Mouse (Mus musculus) CD4-positive helper T cell, adult 2 months (primary cell): ENCODE results near the gene Hpca.
A peak's percentile ranks its signal among the peaks of the same experiment; 100 is the strongest.

Experiments used
- DNase-seq: peaks from one replicate; pipeline ENCODE4 v3.0.0-alpha.2; 2012; ENCODE audit warnings: low read depth, missing footprints, low spot score

Hpca gene

GRCm38 (mm10) chr4:129136189-129136578 is 14.3 kb upstream of the Hpca start:
- no peak for DNase-seq

- DNase-seq: no peak
Measured at GRCm38 (mm10) chr4:129135637-129136036, 13.8 kb upstream of the Hpca start.

GRCm38 (mm10) chr4:129134799-129135585 is 13.2 kb upstream of the Hpca start:
- DNase-seq: peak; percentile 64

DNA sequence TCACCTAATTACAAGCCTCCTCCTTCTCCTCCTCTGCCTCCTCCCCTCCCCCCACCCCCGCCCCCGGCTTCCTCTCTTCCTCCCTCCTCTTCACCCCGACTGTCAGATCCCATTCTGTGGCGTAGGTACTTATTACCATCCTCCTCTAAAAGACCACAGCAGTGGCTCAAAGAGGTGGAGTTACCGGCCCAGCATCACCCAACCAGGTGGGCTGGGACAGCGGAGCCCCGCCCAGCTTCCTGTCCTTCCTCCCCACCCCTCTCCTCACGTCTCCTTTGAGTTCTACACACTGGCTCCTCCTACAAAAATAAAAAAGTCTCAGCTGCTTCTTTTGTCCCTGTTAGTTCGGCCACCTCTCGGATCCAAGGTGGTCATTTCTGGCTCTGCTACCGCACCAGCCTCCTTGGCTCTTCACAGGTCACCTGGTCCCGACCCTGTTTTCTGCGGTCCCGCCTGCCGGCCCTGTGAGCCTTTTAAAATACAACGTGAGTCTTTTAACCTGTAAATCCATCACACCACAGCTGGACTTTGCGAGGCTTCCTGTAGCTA is 9.0 kb upstream of the Hpca start:
- DNase-seq: peak; percentile 90

DNA sequence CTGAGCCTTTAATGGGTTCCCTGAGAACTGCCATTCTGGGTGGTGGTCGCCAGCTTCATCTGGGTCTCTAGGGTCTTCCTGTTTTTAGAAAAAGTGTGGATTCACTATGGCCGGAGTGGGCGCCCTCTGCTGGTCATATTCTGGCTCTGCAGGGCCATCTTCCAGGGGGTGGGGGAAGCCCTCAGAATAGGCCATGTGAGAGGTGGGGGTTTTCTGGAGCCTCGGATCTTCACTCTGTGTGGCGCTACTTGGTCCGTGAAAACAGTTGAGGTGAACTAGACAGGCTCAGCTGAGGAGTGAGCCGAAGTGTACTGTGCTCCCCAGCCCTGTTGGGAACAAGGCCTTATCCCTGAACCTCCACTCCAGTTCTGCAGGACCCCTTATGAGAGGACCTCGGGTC is 8.3 kb upstream of the Hpca start:
- peak; percentile 78 for DNase-seq

GRCm38 (mm10) chr4:129129387-129129786 is 7.6 kb upstream of the Hpca start:
- no peak for DNase-seq

GRCm38 (mm10) chr4:129128582-129129338 is 6.9 kb upstream of the Hpca start:
- DNase-seq: no peak

- no peak for DNase-seq
Measured at GRCm38 (mm10) chr4:129125736-129126451, 4.1 kb upstream of the Hpca start.

- no peak for DNase-seq
Measured at GRCm38 (mm10) chr4:129124652-129125146, 2.9 kb upstream of the Hpca start.

DNA sequence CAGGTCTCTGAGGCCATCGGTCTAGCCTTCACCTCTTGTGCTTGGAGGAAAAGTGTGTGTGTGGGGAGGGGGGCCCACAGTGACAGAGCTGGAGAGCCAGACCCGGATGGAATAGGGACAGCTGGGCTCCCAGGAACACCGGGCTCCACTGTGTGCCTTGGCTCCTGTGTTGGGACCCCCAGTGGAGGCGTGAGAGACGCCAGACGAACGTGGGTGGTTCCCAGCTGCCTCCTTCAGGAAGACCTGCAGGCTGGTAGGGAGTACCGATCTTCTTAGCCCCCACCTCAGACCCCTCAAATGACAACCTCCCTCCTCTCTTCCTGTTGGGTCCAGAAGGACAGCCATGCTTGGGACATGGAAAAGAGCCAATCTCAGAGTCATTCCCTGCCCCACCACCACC is 883 bp upstream of the Hpca start:
- DNase-seq: no peak

DNA sequence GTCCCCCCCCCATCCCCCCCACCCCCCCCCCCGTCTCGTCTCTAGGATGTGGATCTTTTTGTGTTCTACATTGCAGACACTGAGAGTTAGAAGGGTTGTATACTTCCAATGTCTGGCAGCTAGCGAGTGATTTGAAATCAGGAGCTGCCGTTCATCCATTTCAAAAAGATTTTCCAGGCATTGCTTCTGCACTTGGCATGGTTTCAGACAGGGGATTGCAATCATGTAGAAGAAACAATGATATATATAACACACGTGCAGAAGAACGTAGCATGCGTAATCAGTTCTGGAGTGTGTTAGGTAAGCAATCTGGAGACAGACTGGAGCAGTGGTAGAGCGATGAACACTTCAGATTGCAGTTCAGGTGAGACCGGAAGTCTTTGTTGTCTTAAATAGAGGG is 271 bp upstream of the Hpca start:
- no peak for DNase-seq

DNA sequence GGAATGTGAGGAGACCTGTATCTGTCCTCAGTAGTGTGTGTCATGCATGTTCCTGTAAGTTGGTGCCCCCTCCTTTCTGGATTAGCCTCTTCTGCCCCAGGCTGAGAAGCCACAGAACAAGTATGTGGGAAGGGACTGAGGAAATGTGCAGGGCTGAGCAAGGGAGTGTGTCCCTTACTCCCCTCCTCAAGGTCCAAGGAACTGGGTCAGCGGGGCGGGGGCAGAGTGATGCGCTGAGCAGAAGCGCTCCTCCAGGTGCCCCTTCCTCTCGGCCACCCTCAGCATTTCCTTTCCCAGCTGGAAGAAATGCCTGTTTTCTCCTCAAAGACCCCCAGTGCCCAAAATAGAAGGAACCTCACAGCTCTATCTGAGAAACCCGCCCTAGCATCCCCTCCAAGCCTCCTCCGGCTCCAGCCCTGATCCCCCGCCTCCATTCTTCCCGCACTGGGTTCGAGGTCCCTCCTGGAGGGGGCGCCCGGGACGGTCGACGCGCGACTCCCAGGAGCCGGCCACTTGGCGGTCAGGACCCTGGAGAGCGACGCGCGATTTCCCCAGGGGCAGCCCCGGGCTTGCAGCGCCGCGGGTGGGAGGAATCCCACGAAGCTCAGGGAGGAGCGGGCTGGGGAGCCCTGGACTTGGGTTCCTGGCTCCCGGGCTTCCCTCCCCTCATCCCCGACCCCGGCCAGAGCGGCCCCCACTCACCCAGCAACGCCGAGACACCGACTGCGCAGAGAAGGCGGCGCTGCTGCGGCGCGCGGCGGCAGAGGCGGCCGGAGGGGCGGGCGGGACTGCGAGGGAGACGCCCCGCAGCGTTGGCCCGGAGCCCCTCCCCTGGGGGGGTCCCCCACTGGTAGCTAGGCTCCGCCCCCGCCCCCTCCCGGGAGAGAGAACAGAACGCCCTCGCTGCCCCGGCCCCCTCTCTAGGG is 1.1 kb downstream of the Hpca start:
- DNase-seq: peak; percentile 69

DNA sequence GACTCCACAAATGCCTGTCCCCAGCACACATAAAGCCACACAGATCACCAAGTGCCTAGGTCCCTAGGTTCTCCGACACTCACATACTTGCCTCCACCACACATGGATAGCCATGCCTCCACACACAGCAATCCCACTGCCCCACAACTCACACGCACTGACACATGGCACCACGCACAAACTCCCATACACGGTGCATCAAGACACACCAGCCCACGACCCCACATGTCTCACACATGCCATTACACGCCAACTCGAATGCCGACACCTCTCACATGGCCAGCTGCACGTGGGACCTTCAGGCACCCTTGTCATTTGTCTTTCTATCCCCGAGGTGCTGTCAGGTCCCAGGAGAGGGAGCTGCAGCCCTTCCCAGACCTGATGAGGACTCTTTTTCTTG is 2.1 kb downstream of the Hpca start:
- DNase-seq: no peak

DNA sequence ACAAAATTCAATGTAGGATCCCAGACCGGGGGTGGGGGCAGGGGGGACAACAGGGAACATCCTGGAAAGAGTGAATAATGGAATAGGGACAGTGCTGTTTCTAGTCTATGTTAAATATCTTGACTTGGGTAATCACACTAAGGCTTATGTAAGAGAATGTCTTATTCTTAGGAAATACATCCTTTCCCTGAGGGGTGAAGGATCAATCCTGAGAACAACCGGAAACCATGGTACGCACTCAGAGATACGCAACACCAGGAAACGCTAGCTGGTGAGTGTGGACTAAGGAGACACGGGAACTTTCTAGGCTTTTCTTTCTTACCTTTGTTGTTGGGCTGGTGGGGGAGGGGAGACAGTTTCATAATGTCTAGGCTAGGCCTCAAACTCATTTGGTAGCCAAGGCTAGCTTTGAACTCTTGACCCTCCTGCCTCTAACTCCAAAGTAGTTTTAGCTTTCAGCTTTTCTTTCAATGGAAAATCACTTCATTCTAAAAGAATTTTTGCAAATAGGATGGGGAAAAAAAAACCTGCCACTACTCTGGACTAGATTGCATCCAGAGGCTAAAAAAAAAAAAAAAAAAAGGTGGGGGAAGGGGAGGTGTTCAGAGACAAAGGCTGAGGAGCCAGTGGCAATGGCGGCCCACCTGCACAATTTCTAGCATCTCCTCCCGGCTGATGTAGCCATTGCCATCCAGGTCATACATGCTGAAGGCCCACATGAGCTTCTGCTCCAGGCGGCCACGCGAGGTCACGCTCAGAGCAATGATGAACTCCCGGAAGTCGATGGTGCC is 3.9 kb downstream of the Hpca start:
- no peak for DNase-seq

- DNase-seq: no peak
Measured at GRCm38 (mm10) chr4:129116703-129117102, 5.1 kb downstream of the Hpca start.

DNA sequence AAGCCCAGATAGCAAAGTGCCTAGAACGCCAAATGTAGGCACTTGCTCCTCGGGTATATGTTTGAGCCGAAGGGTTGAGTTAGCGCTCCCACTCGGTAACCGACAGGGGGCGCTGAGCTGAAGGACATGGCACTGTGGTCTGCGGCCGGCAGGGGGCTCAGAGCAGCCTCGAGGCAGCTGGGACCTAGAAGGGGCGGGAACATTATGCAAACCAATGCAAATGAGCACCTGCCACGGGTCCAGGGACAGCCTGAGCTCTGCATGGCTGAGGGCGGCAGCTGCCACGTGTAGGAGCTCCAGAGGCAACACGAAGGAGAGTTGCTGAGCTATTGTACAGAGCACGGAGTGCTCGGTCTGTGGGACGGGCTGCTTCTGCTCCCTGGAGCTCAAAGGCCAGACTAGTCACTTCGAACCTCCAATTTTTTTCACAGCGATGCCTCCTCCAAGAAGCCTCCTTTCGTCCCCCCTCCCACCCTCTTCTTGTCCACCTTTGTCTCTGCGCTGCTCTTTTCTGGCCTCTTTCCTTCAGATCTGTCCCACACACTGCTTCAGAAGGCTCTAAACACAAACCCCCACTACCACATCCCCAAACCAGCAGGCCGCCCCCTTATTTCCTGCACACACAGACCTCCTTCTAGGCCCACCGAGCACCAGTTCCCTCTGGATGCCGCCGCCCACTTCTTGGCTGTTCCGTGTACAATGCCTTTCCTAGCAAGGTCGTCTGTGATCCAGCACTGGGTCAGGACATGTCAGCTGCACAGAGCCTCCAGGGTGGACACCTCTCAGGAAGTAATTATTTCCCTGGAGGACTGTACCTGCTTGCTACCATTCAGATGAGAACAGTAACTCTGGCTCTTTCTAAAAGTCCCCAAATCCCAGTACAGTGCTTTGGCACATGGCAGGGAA is 8.5 kb downstream of the Hpca start:
- DNase-seq: peak; percentile 68

GRCm38 (mm10) chr4:129112231-129112630 is 9.6 kb downstream of the Hpca start:
- no peak for DNase-seq

DNA sequence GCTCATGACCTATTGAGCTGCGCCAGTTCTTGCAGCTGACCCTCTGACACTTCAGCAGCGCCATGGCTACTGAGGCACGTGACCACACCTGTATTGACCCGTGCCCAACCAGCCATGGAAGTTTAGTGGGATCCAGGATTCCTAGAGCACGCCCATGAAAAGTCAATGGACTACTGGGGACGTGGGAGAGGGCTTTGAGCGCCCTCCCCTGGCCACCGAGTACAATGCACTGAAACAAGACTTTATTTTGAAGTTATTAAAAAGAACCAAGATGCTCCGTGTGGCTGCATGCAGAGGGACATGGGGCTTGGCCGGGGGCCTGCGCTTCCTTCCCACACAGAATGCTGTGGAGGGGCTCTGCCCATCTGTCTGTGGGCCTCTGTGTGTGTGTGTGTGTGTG is 10.5 kb downstream of the Hpca start:
- DNase-seq: no peak

- DNase-seq: no peak
Measured at GRCm38 (mm10) chr4:129110804-129111203, 11.0 kb downstream of the Hpca start.
